Mouse (Mus musculus) lung, postnatal 14 days (tissue): ENCODE results near the gene Zkscan17.

Experiments used
- DNase-seq: peaks from one replicate; pipeline ENCODE4 v3.0.0; 2021

Zkscan17 gene

GRCm38 (mm10) chr11:59517441-59517840 is 9.1 kb downstream of the Zkscan17 start:
- DNase-seq = no peak

DNA sequence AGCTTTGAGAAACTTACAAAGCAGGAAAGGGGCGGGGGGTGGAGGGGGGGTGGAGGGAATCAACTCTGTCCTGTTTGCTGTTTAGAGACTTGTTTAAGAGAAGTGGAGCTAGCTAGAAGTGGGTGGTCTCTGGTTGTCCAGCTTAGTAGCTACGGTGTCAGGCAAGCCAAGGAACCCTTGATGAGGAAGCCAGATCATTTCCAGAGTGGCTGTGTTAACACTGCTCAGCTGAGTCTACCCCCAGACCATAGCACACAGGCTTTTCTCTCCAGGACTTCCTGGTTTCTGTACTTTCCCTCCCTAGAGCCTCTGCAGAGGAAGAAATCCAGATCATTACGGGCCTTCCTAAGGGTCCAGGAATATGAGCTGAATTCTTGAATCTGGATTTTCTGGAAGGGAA is 11.8 kb downstream of the Zkscan17 start:
- no peak for DNase-seq

- no peak for DNase-seq
Measured at GRCm38 (mm10) chr11:59514381-59514780, 12.2 kb downstream of the Zkscan17 start.

- no peak for DNase-seq
Measured at GRCm38 (mm10) chr11:59513556-59513955, 13.0 kb downstream of the Zkscan17 start.

DNA sequence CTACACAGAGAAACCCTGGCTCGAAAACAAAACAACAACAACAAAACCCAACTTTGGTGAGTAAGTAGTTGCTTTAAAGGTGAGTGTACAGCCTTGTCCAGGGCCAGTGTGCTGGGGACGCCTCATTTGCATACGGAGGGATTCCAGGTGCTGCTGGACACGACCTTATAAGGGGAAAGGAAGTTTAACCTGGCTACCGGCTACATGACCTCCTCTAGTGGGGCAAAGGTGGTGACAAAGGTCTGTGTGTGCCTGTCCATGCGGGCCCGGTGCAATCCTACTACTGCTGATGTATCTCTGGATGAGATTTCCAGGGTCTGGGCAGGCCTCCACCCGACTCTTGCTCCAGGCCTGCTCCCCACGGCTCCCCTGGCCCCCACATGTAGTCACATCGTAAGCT is 13.8 kb downstream of the Zkscan17 start:
- DNase-seq = no peak

DNA sequence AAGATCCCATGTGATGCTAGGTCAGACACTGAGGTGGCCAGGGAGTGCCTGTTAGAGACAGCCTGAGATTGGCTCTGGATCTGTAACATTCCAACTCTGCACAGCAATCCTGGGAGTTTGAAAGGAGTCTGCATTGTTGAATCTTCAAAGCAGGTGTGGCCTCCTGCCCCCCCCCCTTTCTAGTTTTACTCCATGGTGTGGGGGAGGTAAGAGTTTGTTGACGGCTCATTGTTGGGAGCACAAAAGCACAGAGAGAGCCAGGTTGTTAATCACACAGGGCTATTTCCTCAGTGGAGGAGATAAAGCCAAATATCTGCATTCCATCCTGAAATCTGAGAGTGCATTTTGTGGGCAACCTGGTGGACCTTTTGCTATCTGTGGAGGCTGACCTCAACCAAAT is 15.0 kb downstream of the Zkscan17 start:
- no peak for DNase-seq

DNA sequence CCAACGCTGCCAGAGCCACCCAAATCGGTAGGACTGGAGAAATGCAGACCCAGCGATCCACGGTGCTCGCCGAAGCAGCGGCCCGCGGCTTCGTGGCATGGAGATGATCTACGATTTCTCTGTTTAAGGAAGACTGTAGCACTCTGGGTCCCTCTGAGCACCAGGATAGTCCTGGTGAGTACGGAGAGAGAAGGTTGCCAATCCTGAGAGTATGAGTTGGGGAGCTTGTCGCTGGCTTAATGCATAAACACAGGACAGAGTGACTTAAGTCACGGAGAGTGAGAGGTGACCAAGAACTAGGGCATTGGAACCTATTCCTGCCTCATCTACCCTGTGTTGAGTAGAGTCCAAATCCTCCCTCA is 19.9 kb downstream of the Zkscan17 start:
- DNase-seq = no peak

DNA sequence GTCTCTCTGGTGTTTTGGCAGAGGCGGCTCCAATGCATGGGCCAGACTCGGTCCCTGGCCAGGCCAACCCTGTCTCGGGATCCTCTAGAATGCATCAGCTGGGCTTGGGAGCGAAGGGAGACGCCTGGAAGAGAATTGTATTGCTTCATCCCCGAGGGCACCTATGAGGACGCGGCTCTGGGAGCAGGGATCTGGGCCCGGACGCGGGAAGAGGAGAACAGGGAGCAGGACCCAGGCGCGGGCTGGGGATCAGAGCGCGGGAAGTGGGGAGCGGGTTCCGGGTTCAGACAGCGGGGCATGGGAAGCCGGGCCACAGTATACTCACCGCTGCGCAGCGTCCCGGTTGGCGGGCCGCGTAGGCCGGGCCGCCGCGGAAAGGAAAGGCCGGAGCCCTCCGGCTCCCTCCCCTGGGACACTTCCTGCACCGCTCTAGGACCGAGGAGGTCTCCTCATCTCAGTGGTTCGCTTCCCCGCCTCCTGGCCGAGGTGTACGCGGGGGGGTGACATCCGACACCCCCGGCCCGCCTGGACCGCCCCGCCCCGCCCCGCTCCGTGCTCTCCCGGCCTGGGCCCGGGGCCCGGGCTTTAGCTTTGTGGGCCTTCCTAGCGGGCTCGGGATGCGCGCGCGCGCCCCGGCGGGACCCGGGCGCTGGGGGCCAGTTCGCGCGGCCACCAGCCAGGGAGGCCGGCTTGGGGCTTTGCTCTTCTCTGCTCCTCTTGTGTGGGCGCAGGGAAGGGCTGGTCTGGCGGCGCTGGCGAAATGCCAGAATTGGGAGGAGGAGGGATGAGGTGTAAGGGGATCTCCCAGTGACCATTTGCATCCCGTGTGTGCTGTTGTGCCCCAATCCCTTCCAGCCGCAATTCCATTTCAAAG is 20.5 kb downstream of the Zkscan17 start:
- DNase-seq = peak; percentile 89

DNA sequence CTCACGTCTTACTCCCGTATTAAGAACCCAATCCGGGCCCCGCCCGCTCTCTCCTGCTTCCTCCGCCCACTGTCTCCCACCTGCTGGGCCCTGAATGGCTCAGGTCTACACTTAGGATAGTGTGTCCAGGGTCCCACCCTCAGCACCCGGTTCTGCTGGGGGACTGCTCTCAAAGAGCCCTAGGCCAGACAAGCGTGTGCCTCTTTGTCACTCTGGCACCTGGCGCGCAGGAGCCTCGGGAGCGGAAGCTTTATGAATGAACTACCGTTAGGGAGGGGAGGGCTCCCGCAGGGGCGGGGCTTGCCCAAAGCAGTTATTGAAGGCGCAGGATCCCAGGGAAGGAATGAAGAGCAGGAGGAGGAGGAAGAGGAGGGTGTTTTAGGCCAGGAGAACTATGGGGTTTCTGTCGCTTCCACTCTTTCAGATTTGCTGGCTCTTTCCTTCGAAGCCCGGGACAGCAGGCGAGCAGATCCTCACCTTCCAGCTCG is 21.2 kb downstream of the Zkscan17 start:
- DNase-seq = peak; percentile 58

- DNase-seq = no peak
Measured at GRCm38 (mm10) chr11:59501978-59502700, 24.4 kb downstream of the Zkscan17 start.

DNA sequence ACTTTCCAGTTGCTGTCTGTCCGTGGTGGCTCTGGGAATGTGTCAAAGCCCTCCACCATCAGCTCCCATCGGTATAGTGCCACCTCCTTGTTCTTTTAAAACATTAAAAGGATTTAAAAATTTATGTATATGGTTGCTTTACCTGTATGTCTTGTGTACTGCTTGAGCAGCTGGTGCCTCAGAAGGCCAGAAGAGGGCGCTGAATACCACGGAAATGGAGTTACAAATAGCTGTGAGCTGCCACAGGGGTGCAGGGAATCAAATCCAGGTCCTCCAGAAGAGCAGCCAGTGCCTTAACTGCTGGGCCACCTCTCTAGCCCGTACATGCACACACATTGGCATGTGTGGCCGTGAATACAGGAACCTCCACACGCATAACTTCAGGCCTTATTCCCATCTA is 28.8 kb downstream of the Zkscan17 start:
- DNase-seq = no peak

GRCm38 (mm10) chr11:59496672-59497310 is 29.8 kb downstream of the Zkscan17 start:
- DNase-seq = no peak

- no peak for DNase-seq
Measured at GRCm38 (mm10) chr11:59486222-59486621, 40.3 kb downstream of the Zkscan17 start.

DNA sequence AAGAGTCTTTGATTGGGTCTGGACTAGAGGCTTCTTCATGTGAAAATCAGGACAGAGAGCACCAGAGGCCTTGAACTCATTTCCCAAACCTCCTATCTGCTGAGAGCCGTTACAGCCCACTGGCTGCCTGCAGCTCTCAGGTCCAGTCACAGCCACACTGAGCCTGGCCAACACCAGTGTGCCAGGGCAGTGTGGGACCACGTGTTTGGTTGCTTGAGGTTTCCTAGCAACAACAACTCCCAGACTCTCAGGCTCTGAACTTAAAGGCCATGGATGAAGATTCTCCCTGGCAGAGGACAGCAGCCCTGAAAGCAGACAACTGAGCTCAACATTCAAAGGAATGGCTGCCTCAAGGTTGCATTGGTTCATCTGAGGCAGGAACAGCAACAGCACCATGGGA is 40.9 kb downstream of the Zkscan17 start:
- DNase-seq = no peak

- DNase-seq = peak; percentile 70
Measured at GRCm38 (mm10) chr11:59483212-59483611, 43.3 kb downstream of the Zkscan17 start.

- no peak for DNase-seq
Measured at GRCm38 (mm10) chr11:59477240-59477639, 49.3 kb downstream of the Zkscan17 start.

DNA sequence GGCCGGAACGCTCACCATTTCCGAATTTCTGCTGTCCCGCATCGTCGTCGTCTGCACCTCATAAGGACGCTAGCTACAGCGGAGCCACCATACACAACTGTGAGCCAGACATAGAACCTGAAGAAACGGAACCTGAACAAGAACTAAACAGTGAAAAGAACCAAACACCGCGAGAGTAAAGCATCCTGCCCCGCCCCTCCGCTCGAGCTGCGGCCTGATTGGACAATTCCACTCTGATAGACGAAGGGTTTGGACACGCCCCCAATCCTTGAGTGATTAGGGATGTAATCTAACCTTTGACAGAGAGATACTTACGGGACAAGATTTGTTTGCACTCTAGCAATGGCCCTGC is 54.2 kb downstream of the Zkscan17 start, which contains the start of gene Zfp867:
Zfp867 (minus strand) TSS at position 149 of the 352 bp plus-strand sequence.
- peak; percentile 90 for DNase-seq

GRCm38 (mm10) chr11:59471413-59472325 is 54.9 kb downstream of the Zkscan17 start:
- no peak for DNase-seq

GRCm38 (mm10) chr11:59460459-59460858 is 66.1 kb downstream of the Zkscan17 start:
- DNase-seq = no peak

DNA sequence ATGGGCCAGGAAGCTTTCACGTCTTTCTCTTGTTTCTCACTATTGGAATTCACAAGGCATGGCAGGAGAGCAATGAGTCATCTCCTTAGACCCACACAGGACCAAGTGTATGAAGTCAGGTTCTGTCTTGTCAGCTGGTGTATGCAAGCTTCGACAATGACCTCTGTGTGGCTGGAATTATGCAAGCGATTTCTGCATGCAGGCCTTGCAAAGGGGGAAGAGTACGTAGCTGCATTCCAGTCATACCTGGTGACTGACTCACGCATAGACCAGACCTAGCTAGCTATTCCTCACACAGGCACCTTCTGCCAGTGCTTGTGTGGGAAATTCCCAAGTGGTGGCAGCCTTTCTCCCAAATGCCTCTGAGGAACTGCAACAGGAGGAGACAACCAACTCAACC is 67.6 kb downstream of the Zkscan17 start:
- peak; percentile 74 for DNase-seq

DNA sequence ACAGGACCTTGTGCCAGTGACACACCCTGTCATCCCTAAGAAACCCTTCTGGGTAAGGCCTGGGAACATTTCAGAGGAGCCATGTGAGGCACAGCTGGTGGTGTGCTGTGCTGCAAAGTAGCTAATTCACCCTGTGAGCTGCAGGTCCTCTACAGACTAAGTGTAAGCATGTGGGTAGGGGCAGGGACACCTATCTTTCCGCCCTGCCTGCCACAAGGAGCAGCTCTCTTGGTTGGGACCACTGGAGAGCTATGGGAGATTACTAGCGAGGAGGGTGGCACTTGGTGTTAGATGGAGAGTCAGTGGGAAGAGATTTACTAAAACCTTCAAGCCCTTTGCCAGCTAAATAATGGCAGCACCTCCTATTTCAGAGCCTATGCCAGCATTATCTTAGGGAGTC is 69.7 kb downstream of the Zkscan17 start:
- no peak for DNase-seq

- no peak for DNase-seq
Measured at GRCm38 (mm10) chr11:59456346-59456745, 70.2 kb downstream of the Zkscan17 start.
